Mouse (Mus musculus): ENCODE measurements around the gene Tbc1d1. TPM values are rescaled to one million over a fixed set of nuclear protein-coding genes. Genes with fewer than 3 reads are reported as not detected.

Tbc1d1 gene
- polyA plus RNA-seq, 1 experiment from 2014 or later = 18.1 TPM

DNA sequence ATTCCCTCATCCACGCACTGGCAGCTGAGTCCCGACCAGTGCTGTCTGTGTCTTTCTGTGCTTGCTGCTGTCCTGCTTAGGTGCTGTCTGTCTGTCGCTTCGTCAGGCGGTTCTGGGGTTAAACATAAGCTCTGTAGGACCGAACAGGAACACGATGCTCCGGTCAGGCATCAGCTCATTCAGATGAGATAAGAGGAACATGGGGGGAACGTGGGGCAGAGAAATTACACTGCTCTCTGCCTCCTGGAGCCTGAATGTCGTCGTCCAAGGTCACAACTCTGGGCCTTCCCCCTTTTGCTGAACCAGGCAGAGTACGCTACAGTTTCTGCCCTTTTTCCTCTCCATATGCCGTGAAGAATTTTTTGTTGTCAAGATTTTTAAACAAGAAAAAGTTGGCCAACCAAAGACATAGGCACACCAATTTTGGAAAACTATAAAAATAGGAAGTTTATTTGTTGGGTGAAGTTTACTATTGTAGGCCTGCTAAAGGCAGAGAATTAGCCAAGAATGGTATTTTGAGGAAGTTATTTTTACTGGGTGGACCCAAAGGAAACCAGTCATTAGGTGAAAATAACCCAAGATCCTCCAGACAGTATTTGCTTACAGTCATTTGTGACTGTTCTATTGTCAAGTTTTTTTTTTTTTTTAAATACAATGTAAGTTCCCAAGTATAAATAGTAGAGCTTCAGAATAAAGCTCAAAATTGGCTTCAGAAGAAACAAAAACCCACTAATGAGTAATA is 85.0 kb downstream of the Tbc1d1 start:
- H3K9ac ChIP-seq = no peak overlapping the region
- no peak overlapping the region for H3K4me3 ChIP-seq (replicated peaks)
- no peak overlapping the region for H3K4me2 ChIP-seq (replicated peaks)
- no peaks in the 10 kb centered on the region for H3K36me3 ChIP-seq
- no peaks in the 10 kb centered on the region for H3K9me3 ChIP-seq (replicated peaks)
- 70% methylated on average over 13 of the region's 13 CpGs for WGBS
- peaks cover 20% of the 10 kb centered on the region for H3K4me1 ChIP-seq
- H3K27ac ChIP-seq (replicated peaks) = no peak overlapping the region
- no peaks in the 10 kb centered on the region for H3K27me3 ChIP-seq
- ATAC-seq (ENCODE audit: insufficient number of reproducible peaks, low FRiP score, low TSS enrichment, low read depth) = no peak

DNA sequence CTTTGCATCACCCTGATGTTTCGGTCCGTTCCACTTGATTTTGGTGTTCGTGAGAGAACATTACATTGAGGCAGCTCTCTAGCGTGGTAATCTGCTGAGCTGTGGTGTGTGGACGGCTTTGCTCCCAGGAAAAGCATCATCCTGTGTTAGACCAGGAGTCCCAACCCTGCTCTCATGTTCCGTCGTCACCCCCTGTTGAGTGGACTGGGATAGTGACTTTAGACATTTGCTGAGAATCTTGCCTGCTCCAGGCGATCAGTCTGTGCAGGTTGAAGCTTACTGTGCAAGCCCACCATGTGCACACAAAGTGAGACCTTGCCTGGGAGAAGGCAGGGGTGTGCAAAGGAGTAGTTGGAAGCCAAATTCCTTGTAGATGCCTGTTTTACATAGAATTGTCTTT is 85.8 kb downstream of the Tbc1d1 start:
- no peaks in the 10 kb centered on the region for H3K27me3 ChIP-seq
- ATAC-seq (ENCODE audit: insufficient number of reproducible peaks, low FRiP score, low TSS enrichment, low read depth) = no peak
- H3K27ac ChIP-seq (replicated peaks) = no peak overlapping the region; the same call in 1 of the 2 replicates
- 70% methylated on average over 8 of the region's 8 CpGs for WGBS
- no peak overlapping the region for H3K4me3 ChIP-seq (replicated peaks)
- H3K9ac ChIP-seq = no peak overlapping the region
- H3K9me3 ChIP-seq (replicated peaks) = no peaks in the 10 kb centered on the region
- peaks cover 20% of the 10 kb centered on the region for H3K4me1 ChIP-seq
- H3K4me2 ChIP-seq (replicated peaks) = no peak overlapping the region
- no peaks in the 10 kb centered on the region for H3K36me3 ChIP-seq

DNA sequence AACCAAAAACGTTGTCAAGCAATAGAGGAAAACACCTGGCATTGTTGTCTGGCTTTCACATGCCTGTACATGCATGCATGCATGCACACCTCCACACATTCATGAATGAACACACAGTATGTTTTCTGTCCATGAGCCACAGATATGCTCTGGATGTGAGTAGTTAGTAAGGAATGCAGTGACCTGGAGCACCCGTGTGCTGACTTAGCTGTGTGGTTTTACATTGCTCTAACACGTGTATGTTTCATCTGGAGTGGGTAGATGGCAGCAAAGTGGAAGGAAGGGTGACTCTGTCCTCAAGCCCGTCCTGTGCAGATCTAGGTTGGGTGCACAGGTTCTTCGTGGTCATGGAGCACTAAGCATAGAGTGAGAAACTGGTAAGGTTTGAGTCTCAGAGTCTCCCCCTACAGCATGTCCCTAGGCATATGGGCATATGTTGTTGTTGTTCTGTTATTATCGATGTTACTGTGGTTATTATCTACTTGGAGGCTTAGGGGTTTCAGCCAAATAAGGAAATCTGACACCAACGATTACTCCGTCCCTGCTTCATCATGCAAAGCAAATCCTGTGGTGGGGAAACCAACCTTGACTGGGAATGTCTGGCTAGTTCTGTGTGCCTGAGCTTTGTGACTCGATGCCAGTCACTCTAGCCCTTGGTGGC is 86.8 kb downstream of the Tbc1d1 start:
- Histone ChIP-seq H3K9me3 (replicated peaks) (no peaks in the 10 kb centered on the region), H3K4me1 (peaks cover 20% of the 10 kb centered on the region), H3K9ac (no peak overlapping the region), H3K4me2 (replicated peaks) (no peak overlapping the region), H3K36me3 (no peaks in the 10 kb centered on the region), H3K27ac (replicated peaks) (no peak overlapping the region), H3K4me3 (replicated peaks) (no peak overlapping the region), H3K27me3 (no peaks in the 10 kb centered on the region)
- WGBS = 42% methylated on average over 9 of the region's 9 CpGs
- ATAC-seq (ENCODE audit: insufficient number of reproducible peaks, low FRiP score, low TSS enrichment, low read depth) = no peak; the same call in 1 of the 2 replicates

- H3K27me3 ChIP-seq = no peaks in the 10 kb centered on the region
- no peak for ATAC-seq (ENCODE audit: insufficient number of reproducible peaks, low FRiP score, low TSS enrichment, low read depth)
- no peak overlapping the region for H3K4me3 ChIP-seq (replicated peaks)
- WGBS = 52% methylated on average over 6 of the region's 6 CpGs
- H3K4me2 ChIP-seq (replicated peaks) = no peak overlapping the region
- H3K9ac ChIP-seq = no peak overlapping the region
- H3K27ac ChIP-seq (replicated peaks) = no peak overlapping the region
- H3K36me3 ChIP-seq = no peaks in the 10 kb centered on the region
- no peaks in the 10 kb centered on the region for H3K9me3 ChIP-seq (replicated peaks)
- peaks cover 20% of the 10 kb centered on the region for H3K4me1 ChIP-seq
Observed at GRCm38 (mm10) chr5:64243666-64244065, 87.6 kb downstream of the Tbc1d1 start.

DNA sequence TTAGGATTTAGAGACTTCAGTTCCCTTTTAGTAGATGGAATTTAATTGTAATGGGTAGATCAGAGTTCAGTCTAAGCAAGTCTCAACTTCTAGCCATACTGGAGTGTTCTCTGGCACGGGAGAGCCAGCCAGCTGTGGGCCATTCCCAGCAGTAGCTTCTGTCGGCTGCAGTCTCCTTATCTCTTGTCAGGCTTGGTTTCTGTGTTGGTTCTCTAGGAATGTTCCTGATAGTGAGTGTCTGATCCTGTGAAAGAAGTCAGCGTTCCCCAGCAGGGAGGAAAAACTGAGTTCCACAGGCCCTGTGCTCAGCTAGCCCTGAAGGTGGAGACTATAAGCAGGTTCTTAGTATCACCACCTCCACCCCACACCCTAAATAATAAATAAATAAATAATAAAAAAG is 88.2 kb downstream of the Tbc1d1 start:
- Histone ChIP-seq H3K4me2 (replicated peaks) (no peak overlapping the region), H3K4me1 (peaks cover 20% of the 10 kb centered on the region), H3K9ac (no peak overlapping the region), H3K27me3 (no peaks in the 10 kb centered on the region), H3K36me3 (no peaks in the 10 kb centered on the region), H3K9me3 (replicated peaks) (no peaks in the 10 kb centered on the region), H3K27ac (replicated peaks) (no peak overlapping the region), H3K4me3 (replicated peaks) (no peak overlapping the region)
- ATAC-seq (ENCODE audit: insufficient number of reproducible peaks, low FRiP score, low TSS enrichment, low read depth) = no peak
- 40% methylated on average over 3 of the region's 3 CpGs for WGBS

DNA sequence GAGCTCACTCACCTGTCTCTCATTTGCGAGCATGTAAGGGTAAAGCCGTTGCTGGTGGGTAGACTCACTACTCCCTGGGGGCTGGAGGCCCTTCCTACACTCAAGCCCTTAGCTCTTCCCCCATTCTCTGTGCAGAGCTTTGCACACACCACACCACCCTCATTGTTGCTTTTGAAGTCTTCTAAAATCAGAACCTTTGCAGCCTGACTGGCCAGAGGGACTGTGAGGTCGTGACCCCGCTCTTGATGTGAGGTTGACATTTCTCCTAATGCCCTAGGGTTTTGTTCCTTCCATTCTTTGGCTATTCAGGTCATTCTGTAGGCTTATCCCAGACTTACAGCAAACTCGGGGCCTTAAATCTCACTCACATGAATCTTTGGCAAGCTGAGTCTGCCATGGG is 88.6 kb downstream of the Tbc1d1 start:
- Histone ChIP-seq H3K4me3 (replicated peaks) (no peak overlapping the region), H3K27ac (replicated peaks) (no peak overlapping the region), H3K36me3 (no peaks in the 10 kb centered on the region), H3K27me3 (no peaks in the 10 kb centered on the region), H3K9me3 (replicated peaks) (no peaks in the 10 kb centered on the region), H3K4me1 (peaks cover 20% of the 10 kb centered on the region), H3K4me2 (replicated peaks) (no peak overlapping the region), H3K9ac (no peak overlapping the region)
- 47% methylated on average over 5 of the region's 5 CpGs for WGBS
- ATAC-seq (ENCODE audit: insufficient number of reproducible peaks, low FRiP score, low TSS enrichment, low read depth) = no peak

DNA sequence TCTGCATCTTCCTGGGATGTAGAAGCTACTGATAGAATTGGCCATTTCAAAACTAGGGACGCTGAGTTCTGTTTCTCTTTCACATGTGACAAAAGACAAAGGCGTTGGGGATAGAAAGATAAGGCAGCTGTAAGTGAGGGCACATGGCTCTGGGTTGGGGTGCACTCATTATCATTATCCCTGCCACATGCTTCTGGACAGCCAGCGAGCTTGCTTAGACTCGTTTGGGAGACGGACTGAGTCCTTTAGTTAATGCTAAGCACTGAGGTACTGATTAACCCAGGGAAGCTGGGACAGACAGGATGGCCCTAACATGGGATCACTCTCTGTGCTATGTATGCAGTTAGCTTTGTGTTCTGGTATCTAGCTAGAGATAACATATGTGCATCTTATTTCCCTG is 95.3 kb downstream of the Tbc1d1 start:
- 71% methylated on average over 5 of the region's 5 CpGs for WGBS
- ATAC-seq (ENCODE audit: insufficient number of reproducible peaks, low FRiP score, low TSS enrichment, low read depth) = no peak
- Histone ChIP-seq H3K4me3 (replicated peaks) (no peak overlapping the region), H3K9ac (no peak overlapping the region), H3K9me3 (replicated peaks) (no peaks in the 10 kb centered on the region), H3K4me1 (no peaks in the 10 kb centered on the region), H3K4me2 (replicated peaks) (no peak overlapping the region), H3K27me3 (no peaks in the 10 kb centered on the region), H3K36me3 (no peaks in the 10 kb centered on the region), H3K27ac (replicated peaks) (no peak overlapping the region)

- 71% methylated on average over 3 of the region's 3 CpGs for WGBS
- Histone ChIP-seq H3K4me3 (replicated peaks) (no peak overlapping the region), H3K27me3 (no peaks in the 10 kb centered on the region), H3K4me1 (no peaks in the 10 kb centered on the region), H3K36me3 (no peaks in the 10 kb centered on the region), H3K4me2 (replicated peaks) (no peak overlapping the region), H3K9ac (no peak overlapping the region), H3K9me3 (replicated peaks) (no peaks in the 10 kb centered on the region), H3K27ac (replicated peaks) (no peak overlapping the region)
- no peak for ATAC-seq (ENCODE audit: insufficient number of reproducible peaks, low FRiP score, low TSS enrichment, low read depth)
Observed at GRCm38 (mm10) chr5:64254278-64254677, 98.2 kb downstream of the Tbc1d1 start.

- Histone ChIP-seq H3K4me1 (no peaks in the 10 kb centered on the region), H3K36me3 (no peaks in the 10 kb centered on the region), H3K4me2 (replicated peaks) (no peak overlapping the region), H3K9me3 (replicated peaks) (no peaks in the 10 kb centered on the region), H3K27me3 (no peaks in the 10 kb centered on the region), H3K27ac (replicated peaks) (no peak overlapping the region), H3K9ac (no peak overlapping the region), H3K4me3 (replicated peaks) (no peak overlapping the region)
- ATAC-seq (ENCODE audit: insufficient number of reproducible peaks, low FRiP score, low TSS enrichment, low read depth) = no peak
- 65% methylated on average over 6 of the region's 6 CpGs for WGBS
Observed at GRCm38 (mm10) chr5:64254988-64255387, 98.9 kb downstream of the Tbc1d1 start.

GRCm38 (mm10) chr5:64263348-64263747 is 107.2 kb downstream of the Tbc1d1 start:
- Histone ChIP-seq H3K27ac (replicated peaks) (no peak overlapping the region), H3K4me2 (replicated peaks) (no peak overlapping the region), H3K9ac (no peak overlapping the region), H3K36me3 (no peaks in the 10 kb centered on the region), H3K27me3 (no peaks in the 10 kb centered on the region), H3K4me3 (replicated peaks) (no peak overlapping the region), H3K4me1 (no peaks in the 10 kb centered on the region), H3K9me3 (replicated peaks) (no peaks in the 10 kb centered on the region)
- no peak for ATAC-seq (ENCODE audit: insufficient number of reproducible peaks, low FRiP score, low TSS enrichment, low read depth)
- WGBS = 89% methylated on average over 11 of the region's 11 CpGs

DNA sequence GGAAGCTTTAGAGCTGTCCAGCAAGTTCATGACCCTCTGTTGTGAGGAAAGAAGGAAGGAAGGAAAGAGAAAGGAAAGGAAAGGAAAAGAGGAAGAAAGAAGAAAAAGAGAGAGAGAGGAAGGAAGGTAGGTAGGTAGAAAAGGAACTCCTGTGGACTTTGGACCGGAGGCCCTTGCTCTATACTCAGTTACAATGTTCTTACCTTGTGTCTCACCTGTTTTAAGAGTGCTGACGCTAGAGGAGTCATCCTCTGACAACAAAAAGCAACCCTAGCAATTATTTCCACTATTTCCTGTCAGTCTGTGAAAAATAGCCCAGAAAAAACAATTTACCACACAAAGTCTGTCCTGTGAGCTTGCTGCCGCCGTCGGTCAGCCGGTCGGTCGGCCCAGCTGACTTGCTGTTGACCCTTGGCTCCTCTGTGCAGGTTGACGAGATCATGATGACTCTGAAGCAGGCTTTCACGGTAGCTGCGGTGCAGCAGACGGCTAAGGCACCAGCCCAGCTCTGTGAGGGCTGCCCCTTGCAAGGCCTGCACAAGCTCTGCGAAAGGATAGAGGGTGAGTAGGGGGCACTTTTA is 107.9 kb downstream of the Tbc1d1 start:
- 78% methylated on average over 13 of the region's 13 CpGs for WGBS
- H3K36me3 ChIP-seq = no peaks in the 10 kb centered on the region
- H3K4me2 ChIP-seq (replicated peaks) = no peak overlapping the region
- no peaks in the 10 kb centered on the region for H3K9me3 ChIP-seq (replicated peaks)
- no peak for ATAC-seq (ENCODE audit: insufficient number of reproducible peaks, low FRiP score, low TSS enrichment, low read depth)
- no peak overlapping the region for H3K4me3 ChIP-seq (replicated peaks)
- H3K27ac ChIP-seq (replicated peaks) = no peak overlapping the region
- no peaks in the 10 kb centered on the region for H3K27me3 ChIP-seq
- H3K4me1 ChIP-seq = no peaks in the 10 kb centered on the region
- no peak overlapping the region for H3K9ac ChIP-seq
